Mouse (Mus musculus): ENCODE measurements around the gene Tmprss7. TPM values are rescaled to one million over a fixed set of nuclear protein-coding genes. Genes with fewer than 3 reads are reported as not detected.

Gene Tmprss7
- total RNA-seq, 2 experiments from 2014 or later: not detected

- DNase-seq: no peak
- intact Hi-C loops (cut with DNase I; ENCODE audit: low total_unique reads): no loop called here
Observed at GRCm38 (mm10) chr16:45635826-45636225, 57.6 kb downstream of the Tmprss7 start.

- DNase-seq: no peak
- intact Hi-C loops (cut with DNase I; ENCODE audit: low total_unique reads): loop anchor here (5.0 kb wide), 1 partner anchor 435 kb away; no protein-coding TSS in a partner anchor
Observed at GRCm38 (mm10) chr16:45632420-45632819, 61.0 kb downstream of the Tmprss7 start.

- peak; percentile 62 for DNase-seq
- intact Hi-C loops (cut with DNase I; ENCODE audit: low total_unique reads): loop anchor here (5.0 kb wide), 1 partner anchor 433 kb away; no protein-coding TSS in a partner anchor
Observed at GRCm38 (mm10) chr16:45630347-45630960, 63.0 kb downstream of the Tmprss7 start.

- intact Hi-C loops (cut with DNase I; ENCODE audit: low total_unique reads): loop anchor here (5.0 kb wide), 1 partner anchor 432 kb away; no protein-coding TSS in a partner anchor
- no peak for DNase-seq
Observed at GRCm38 (mm10) chr16:45629497-45630105, 63.9 kb downstream of the Tmprss7 start.

- intact Hi-C loops (cut with DNase I; ENCODE audit: low total_unique reads): no loop called here
- no peak for DNase-seq
Observed at GRCm38 (mm10) chr16:45625342-45625741, 68.1 kb downstream of the Tmprss7 start.

GRCm38 (mm10) chr16:45624791-45625190 lies 68.7 kb downstream of the Tmprss7 start:
- no peak for DNase-seq
- intact Hi-C loops (cut with DNase I; ENCODE audit: low total_unique reads): no loop called here

GRCm38 (mm10) chr16:45623230-45623629 lies 70.2 kb downstream of the Tmprss7 start:
- intact Hi-C loops (cut with DNase I; ENCODE audit: low total_unique reads): no loop called here

GRCm38 (mm10) chr16:45619751-45620375 lies 73.6 kb downstream of the Tmprss7 start:
- intact Hi-C loops (cut with DNase I; ENCODE audit: low total_unique reads): no loop called here
- no peak for DNase-seq

More at GRCm38 (mm10) chr16:45623230-45623629, 70.2 kb downstream of the Tmprss7 start:
- no peak for DNase-seq

GRCm38 (mm10) chr16:45615944-45616343 lies 77.5 kb downstream of the Tmprss7 start:
- no peak for DNase-seq
- intact Hi-C loops (cut with DNase I; ENCODE audit: low total_unique reads): no loop called here

GRCm38 (mm10) chr16:45613247-45613646 lies 80.2 kb downstream of the Tmprss7 start:
- intact Hi-C loops (cut with DNase I; ENCODE audit: low total_unique reads): no loop called here
- no peak for DNase-seq

GRCm38 (mm10) chr16:45610267-45610666 lies 83.2 kb downstream of the Tmprss7 start, which contains the start of gene Gcsam:
Gcsam (plus strand) TSS chr16:45610380.
- intact Hi-C loops (cut with DNase I; ENCODE audit: low total_unique reads): no loop called here
- no peak for DNase-seq

GRCm38 (mm10) chr16:45609300-45609699 lies 84.2 kb downstream of the Tmprss7 start:
- peak; percentile 4 for DNase-seq
- intact Hi-C loops (cut with DNase I; ENCODE audit: low total_unique reads): no loop called here

GRCm38 (mm10) chr16:45608481-45608954 lies 84.9 kb downstream of the Tmprss7 start:
- DNase-seq: no peak
- intact Hi-C loops (cut with DNase I; ENCODE audit: low total_unique reads): no loop called here

Other genes starting within 250 kb of the Tmprss7 start
- gene Gm609, start 200.7 kb downstream of the Tmprss7 start, total RNA-seq (2021): not detected
- gene Gm17783, start 161.6 kb downstream of the Tmprss7 start, total RNA-seq (2021): not detected
- not detected for gene Slc9c1, start 158.3 kb downstream of the Tmprss7 start, total RNA-seq (2021)
- under 1 TPM; 0.11 to 0.14 TPM for gene Gcsam, start 83.3 kb downstream of the Tmprss7 start, total RNA-seq (2021)
- gene BC016579, start 39.6 kb downstream of the Tmprss7 start, total RNA-seq (2021): not detected
- gene Tagln3, start 30.9 kb upstream of the Tmprss7 start, total RNA-seq (2021): under 1 TPM; 0.35 to 0.49 TPM
- gene Abhd10, start 49.3 kb upstream of the Tmprss7 start, total RNA-seq (2021): 1 to 10 TPM; 8.0 to 9.4 TPM